Mouse (Mus musculus) cerebellum, adult 2 months (tissue): ENCODE results near the gene P4ha2. TPM values are rescaled to one million over a fixed set of nuclear protein-coding genes. Genes with fewer than 3 reads are reported as not detected.

Experiments
- DNase-seq, 2 experiments: peaks; one replicate each; pipeline ENCODE4 v3.0.0; 2021
- H3K27ac ChIP-seq: fragments of 200-500 bp; 2 replicates; pipeline ENCODE4 v1.5.1; 2012; ENCODE audit warnings: low read length, control low read depth, inconsistent platforms; ENCODE audit not compliant: insufficient read depth
- H3K27me3 ChIP-seq: fragments of 200-500 bp; 2 replicates; pipeline ENCODE4 v1.6.1; 2012; ENCODE audit warnings: inconsistent platforms, mild to moderate bottlenecking, low read length, moderate library complexity; ENCODE audit not compliant: control insufficient read depth, insufficient read depth
- H3K4me1 ChIP-seq: fragments of 200-500 bp; 2 replicates; pipeline ENCODE4 v1.6.1; 2011; ENCODE audit warnings: low read length; ENCODE audit not compliant: control insufficient read depth, insufficient read depth
- H3K4me3 ChIP-seq: fragments of 200-500 bp; replicated peaks from 2 replicates; pipeline ENCODE3; 2011; ENCODE audit warnings: mild to moderate bottlenecking, low read depth, low read length, control low read depth; ENCODE audit not compliant: insufficient read depth
- CTCF ChIP-seq: fragments of 200-500 bp; IDR thresholded peaks from 2 replicates; pipeline ENCODE4 v1.5.1; 2011; ENCODE audit warnings: low read depth, mild to moderate bottlenecking, control low read depth, low read length, moderate library complexity, borderline replicate concordance; ENCODE audit not compliant: insufficient read depth
- POLR2A ChIP-seq: fragments of 200-500 bp; IDR thresholded peaks from 2 replicates; pipeline ENCODE4 v1.6.1; 2011; ENCODE audit warnings: low read length, control low read depth, borderline replicate concordance; ENCODE audit not compliant: insufficient read depth
- WGBS: fragments of 180-500 bp; shearing (Covaris S2); methylation state at CpG from one replicate; pipeline ENCODE4 v1.1.7; 2018; 5-methylcytosine and 5-hydroxymethylcytosine counted together
- polyA plus RNA-seq: library from polyadenylated mRNA; depleted of rRNA; stranded (reverse); fragments of >200 nt; gene quantifications from 2 replicates; pipeline ENCODE4 v1.2.3, GENCODE M21; 2012

P4ha2 gene
- polyA plus RNA-seq, 1 experiment, result 13.6 TPM

GRCm38 (mm10) chr11:54119740-54120360, 20.0 kb downstream of the P4ha2 start:
- 94% methylated on average over 13 of the region's 13 CpGs for WGBS

GRCm38 (mm10) chr11:54122416-54123264, 22.7 kb downstream of the P4ha2 start:
- H3K27me3 ChIP-seq, result no peaks in the 10 kb centered on the region
- peak; percentile 67 for TF ChIP-seq CTCF
- TF ChIP-seq POLR2A, result no peak
- H3K27ac ChIP-seq, result no peak overlapping the region
- no peak overlapping the region for H3K4me3 ChIP-seq
- H3K4me1 ChIP-seq, result peaks cover 4% of the 10 kb centered on the region; the same call in 1 of the 2 replicates
- WGBS, result 22% methylated on average over 14 of the region's 14 CpGs
- DNase-seq, result peak; percentile 61 to 69

More at GRCm38 (mm10) chr11:54119740-54120360, 20.0 kb downstream of the P4ha2 start:
- TF ChIP-seq POLR2A (no peak), CTCF (no peak)
- H3K27me3 ChIP-seq, result no peaks in the 10 kb centered on the region
- no peak overlapping the region for H3K4me3 ChIP-seq
- peaks cover 16% of the 10 kb centered on the region; the same call in 1 of the 2 replicates for H3K4me1 ChIP-seq
- no peak for DNase-seq
- no peak overlapping the region for H3K27ac ChIP-seq

- WGBS, result 74% methylated on average over 18 of the region's 18 CpGs
- Histone ChIP-seq H3K4me3 (no peak overlapping the region), H3K27me3 (no peaks in the 10 kb centered on the region), H3K27ac (no peak overlapping the region), H3K4me1 (peaks cover 4% of the 10 kb centered on the region; the same call in 1 of the 2 replicates)
- DNase-seq, result no peak
- TF ChIP-seq POLR2A, result no peak
- TF ChIP-seq CTCF, result no peak
Measured at GRCm38 (mm10) chr11:54125982-54126648, 26.2 kb downstream of the P4ha2 start.

- Histone ChIP-seq H3K4me1 (peaks cover 4% of the 10 kb centered on the region; the same call in 1 of the 2 replicates), H3K4me3 (no peak overlapping the region), H3K27me3 (no peaks in the 10 kb centered on the region), H3K27ac (no peak overlapping the region)
- WGBS, result 42% methylated on average over 15 of the region's 15 CpGs
- DNase-seq, result no peak
- TF ChIP-seq POLR2A (no peak), CTCF (no peak)
Measured at GRCm38 (mm10) chr11:54126654-54127374, 26.9 kb downstream of the P4ha2 start.

GRCm38 (mm10) chr11:54127397-54127796, 27.5 kb downstream of the P4ha2 start:
- no peak for DNase-seq
- H3K27me3 ChIP-seq, result no peaks in the 10 kb centered on the region
- peaks cover 4% of the 10 kb centered on the region; the same call in 1 of the 2 replicates for H3K4me1 ChIP-seq
- WGBS, result 80% methylated on average over 2 of the region's 2 CpGs
- TF ChIP-seq CTCF (no peak), POLR2A (no peak)
- no peak overlapping the region for H3K4me3 ChIP-seq
- no peak overlapping the region for H3K27ac ChIP-seq

- Histone ChIP-seq H3K4me1 (no peaks in the 10 kb centered on the region), H3K4me3 (no peak overlapping the region), H3K27me3 (no peaks in the 10 kb centered on the region), H3K27ac (no peak overlapping the region)
- TF ChIP-seq CTCF (no peak), POLR2A (no peak)
- WGBS, result 94% methylated on average over 8 of the region's 8 CpGs
- DNase-seq, result no peak
Measured at GRCm38 (mm10) chr11:54129955-54130354, 30.1 kb downstream of the P4ha2 start.

- Histone ChIP-seq H3K4me1 (no peaks in the 10 kb centered on the region), H3K27me3 (no peaks in the 10 kb centered on the region), H3K27ac (no peak overlapping the region), H3K4me3 (no peak overlapping the region)
- WGBS, result 66% methylated on average over 6 of the region's 6 CpGs
- TF ChIP-seq CTCF (no peak), POLR2A (no peak)
- DNase-seq, result no peak
Measured at GRCm38 (mm10) chr11:54130721-54131120, 30.8 kb downstream of the P4ha2 start.
